Mouse (Mus musculus) CD4-positive, CD25-positive, alpha-beta regulatory T cell, adult 2 months (primary cell): ENCODE results near the gene Scgb2b18.
"Not testable (repeated sequence)": the region's sequence is repeated elsewhere in the genome, so short reads cannot be mapped to it uniquely, and the experiment has no call there.

Experiments
- DNase-seq: peaks from one replicate; pipeline ENCODE4 v3.0.0-alpha.2; 2012; ENCODE audit warnings: low read depth, low spot score

Gene Scgb2b18

DNA sequence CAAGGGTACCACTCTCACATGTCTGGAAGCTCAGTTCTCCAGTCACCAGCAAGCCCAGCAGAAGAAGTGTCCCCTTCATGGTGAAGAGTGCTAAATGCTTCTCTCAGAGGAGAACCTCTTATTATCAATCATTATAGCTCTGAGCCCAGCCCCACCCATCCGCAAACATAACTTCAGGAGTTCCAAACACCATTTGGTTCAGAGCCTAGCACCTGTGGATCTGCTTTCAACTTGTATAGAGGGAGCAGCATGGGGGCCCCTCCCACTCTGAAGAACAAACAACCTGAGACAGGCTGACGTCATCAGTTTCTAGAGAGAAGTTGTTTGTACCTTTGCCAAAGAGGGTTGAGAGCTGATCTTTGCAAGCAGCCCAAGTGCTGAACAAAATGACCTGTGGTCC lies at the start of gene Scgb2b18:
Gene Scgb2b18 (minus strand): TSS at position 101 of the 400 bp plus-strand sequence.
- DNase-seq = not testable (repeated sequence)

DNA sequence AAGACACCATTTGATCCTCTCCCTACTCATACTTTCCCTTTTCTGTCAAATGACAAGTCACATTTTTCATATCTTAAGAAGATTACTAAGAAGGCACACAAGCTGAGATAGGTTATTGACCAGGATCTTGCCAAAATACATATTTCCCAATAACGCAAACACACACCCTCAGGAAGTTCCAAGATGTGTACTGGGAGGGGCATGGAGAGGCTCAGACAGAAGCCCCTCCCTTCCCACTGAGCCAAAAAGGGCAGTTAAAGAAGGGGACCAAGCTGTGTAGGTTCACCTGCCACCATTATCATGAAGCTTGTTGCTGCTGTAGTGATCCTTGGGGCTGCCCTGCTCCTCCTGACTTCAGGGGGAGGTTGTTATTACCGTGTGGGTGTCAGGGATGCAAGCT lies 11.6 kb upstream of the Scgb2b18 start, which contains the start of gene Scgb1b18:
Gene Scgb1b18 (plus strand): TSS at position 301 of the 400 bp plus-strand sequence.
- DNase-seq = not testable (repeated sequence)
